Mouse (Mus musculus): ENCODE measurements around the gene Stil.
"Not testable (repeated sequence)": the region's sequence is repeated elsewhere in the genome, so short reads cannot be mapped to it uniquely, and the experiment has no call there.

- TF ChIP-seq CTCF (conservative IDR thresholded peaks at IDR 0.05; ENCODE audit: insufficient read depth, insufficient read length, low read depth, low read length); POLR2A (IDR thresholded peaks at IDR 0.05; ENCODE audit: low read depth, low read length): not testable (repeated sequence)
These were observed 39.1 kb upstream of the Stil start for GRCm38 (mm10) chr4:114960881-114961280.

All from kidney, adult 2 months (tissue).